Mouse (Mus musculus): ENCODE measurements around the gene Srxn1. TPM values are rescaled to one million over a fixed set of nuclear protein-coding genes. Genes with fewer than 3 reads are reported as not detected.

The Srxn1 gene
- polyA plus RNA-seq, 1 experiment from 2014 or later = 8.1 TPM

DNA sequence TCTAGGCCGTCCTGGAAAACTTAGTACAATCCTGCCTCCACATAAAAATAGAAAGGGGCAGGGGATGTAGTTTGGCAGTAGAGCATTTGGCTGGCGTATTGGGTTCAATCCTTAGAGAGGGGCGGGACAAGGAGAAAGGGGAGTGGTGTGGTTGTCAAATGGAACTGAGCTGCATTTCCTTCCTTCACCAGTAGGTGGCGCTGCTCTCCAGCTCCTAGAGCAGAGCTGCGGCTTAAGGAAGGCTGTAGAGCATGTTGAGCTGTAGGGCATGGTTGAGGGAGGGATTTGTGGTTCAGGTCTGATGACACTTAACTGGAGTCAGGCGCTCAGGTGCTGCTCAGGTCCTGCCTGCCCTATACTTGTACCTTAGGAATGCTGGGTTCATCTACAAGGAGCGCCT, 6.6 kb downstream of the Srxn1 start:
- 9% methylated on average over 7 of the region's 7 CpGs for WGBS
- Histone ChIP-seq H3K27ac (no peak overlapping the region), H3K36me3 (peaks cover 9% of the 10 kb centered on the region; the same call in 1 of the 2 replicates), H3K27me3 (ENCODE audit: insufficient read depth, poor library complexity, severe bottlenecking) (peaks cover 54% of the 10 kb centered on the region), H3K4me3 (no peak overlapping the region), H3K4me1 (peaks cover 13% of the 10 kb centered on the region), H3K9me3 (no peaks in the 10 kb centered on the region)
- DNase-seq (ENCODE audit: low spot score) = peak; percentile 94

DNA sequence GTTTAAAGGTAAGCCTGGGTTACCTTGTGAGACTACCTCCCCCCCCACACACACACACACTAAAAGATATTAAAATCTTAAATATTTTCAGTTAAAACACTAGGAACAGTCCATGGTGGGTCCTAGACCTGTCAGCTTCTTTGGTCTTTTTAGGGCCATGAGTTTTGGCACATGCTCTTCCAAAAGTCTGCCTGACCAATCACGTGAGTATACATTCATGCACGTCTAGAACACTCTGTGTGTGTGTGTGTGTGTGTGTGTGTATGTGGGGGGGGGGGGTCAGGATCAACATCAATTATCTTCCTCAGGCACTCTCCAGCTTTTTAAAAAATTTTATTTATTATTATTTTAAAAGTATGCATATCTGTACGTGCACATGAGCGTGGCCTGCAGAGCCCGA, 7.2 kb downstream of the Srxn1 start:
- no peak for DNase-seq (ENCODE audit: low spot score)
- Histone ChIP-seq H3K4me3 (no peak overlapping the region), H3K27ac (no peak overlapping the region), H3K27me3 (ENCODE audit: insufficient read depth, poor library complexity, severe bottlenecking) (peaks cover 57% of the 10 kb centered on the region), H3K9me3 (no peaks in the 10 kb centered on the region), H3K4me1 (peaks cover 13% of the 10 kb centered on the region), H3K36me3 (peaks cover 7% of the 10 kb centered on the region; the same call in 1 of the 2 replicates)
- 90% methylated on average over 5 of the region's 5 CpGs for WGBS

DNA sequence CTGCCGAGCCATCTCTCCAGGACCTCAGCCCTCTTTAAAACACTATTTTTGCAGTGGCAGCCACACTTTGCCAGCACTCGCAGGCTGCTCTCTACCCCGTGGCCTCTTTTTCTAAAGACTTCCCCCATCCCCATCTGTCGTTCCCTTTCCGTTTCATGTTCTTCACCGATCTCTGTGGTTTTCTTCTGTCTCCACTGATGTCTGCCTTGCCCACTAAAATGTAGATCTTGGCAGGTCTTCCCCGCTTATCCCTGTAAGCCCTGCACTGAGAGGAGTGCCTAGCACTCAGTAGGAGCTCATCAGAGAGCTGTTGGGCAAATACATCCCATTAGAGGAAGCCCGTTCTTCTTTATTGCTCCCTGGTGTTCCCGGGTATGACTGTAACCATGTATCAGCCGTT, 7.7 kb downstream of the Srxn1 start:
- H3K36me3 ChIP-seq = 0 out of 2 replicates have a peak, but pooled peaks cover 4% of the 10 kb centered on the region
- WGBS = 62% methylated on average over 10 of the region's 10 CpGs
- H3K4me3 ChIP-seq = no peak overlapping the region
- H3K27me3 ChIP-seq (ENCODE audit: insufficient read depth, poor library complexity, severe bottlenecking) = peaks cover 57% of the 10 kb centered on the region
- H3K27ac ChIP-seq = no peak overlapping the region
- H3K4me1 ChIP-seq = peaks cover 13% of the 10 kb centered on the region
- H3K9me3 ChIP-seq = no peaks in the 10 kb centered on the region
- no peak for DNase-seq (ENCODE audit: low spot score)

DNA sequence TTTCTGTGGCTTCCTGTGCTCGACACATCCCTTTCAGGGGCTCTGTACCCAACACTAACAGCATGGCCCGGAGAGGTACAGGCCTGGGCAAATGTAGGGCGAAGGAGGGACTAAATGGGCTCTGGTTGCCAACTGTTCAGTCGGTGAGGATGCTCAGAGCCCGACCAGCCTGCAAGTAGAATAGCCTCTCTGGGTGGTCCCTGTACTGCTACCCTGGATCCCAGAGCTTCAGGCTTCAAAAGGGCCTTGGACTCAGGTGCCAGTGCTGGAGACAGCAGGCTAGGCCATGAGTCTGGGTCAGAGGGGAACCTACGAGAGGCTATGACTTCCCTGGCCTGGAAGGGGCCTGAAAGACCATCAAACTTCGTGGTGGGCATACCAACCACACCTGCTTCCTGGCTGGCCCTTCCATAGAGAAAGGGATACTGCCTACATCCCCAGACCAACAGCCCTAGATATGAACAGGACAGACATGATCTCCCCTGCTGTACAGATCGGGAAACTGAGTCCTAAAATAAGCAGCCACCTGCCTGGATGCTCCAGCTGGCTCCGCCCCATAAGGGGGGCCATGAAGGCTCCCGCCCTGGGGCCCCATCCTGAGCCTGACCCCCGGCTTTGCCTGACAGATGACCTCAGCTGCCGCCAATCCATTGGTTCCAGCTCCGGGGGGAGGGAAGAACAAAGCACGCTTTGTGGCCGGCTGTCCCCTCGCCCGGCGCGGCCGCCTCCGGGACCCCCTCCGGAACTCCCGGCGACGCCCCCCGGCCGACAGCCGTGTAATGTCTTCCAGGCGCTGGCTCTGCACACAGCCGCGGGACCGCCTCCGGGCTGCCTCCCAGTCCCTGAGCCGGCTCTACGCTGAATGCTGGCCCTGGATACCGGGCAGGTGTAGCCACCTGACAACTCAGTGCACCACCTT, 9.0 kb downstream of the Srxn1 start:
- peak overlapping the region; percentile 19; the same call in 1 of the 2 replicates for H3K27ac ChIP-seq
- peak overlapping the region; percentile 50 for H3K4me3 ChIP-seq
- peaks cover 57% of the 10 kb centered on the region for H3K27me3 ChIP-seq (ENCODE audit: insufficient read depth, poor library complexity, severe bottlenecking)
- peaks cover 13% of the 10 kb centered on the region for H3K4me1 ChIP-seq
- H3K36me3 ChIP-seq = no peaks in the 10 kb centered on the region
- H3K9me3 ChIP-seq = no peaks in the 10 kb centered on the region
- 17% methylated on average over 36 of the region's 36 CpGs for WGBS
- no peak for DNase-seq (ENCODE audit: low spot score)

DNA sequence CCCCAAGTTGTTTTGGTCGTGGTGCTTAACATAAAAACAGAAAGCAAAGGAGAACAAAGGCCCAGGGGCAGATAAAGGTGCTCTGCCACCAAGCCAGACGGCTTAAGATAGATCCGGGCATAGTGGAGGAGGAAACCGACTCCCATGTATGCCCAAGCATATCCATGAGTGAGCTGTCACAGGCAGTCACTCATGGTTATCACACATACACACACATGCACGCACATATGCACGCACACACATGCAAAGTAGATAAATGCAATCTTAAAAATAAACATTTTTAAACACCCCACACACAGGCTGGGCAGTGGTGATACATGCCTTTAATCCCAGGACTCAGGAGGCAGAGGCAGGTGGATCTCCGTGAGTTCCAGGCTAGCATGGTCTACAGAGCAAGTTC, 12.4 kb downstream of the Srxn1 start:
- no peak overlapping the region for H3K4me3 ChIP-seq
- H3K27ac ChIP-seq = no peak overlapping the region
- peaks cover 23% of the 10 kb centered on the region for H3K4me1 ChIP-seq
- H3K9me3 ChIP-seq = no peaks in the 10 kb centered on the region
- H3K36me3 ChIP-seq = no peaks in the 10 kb centered on the region
- peaks cover 62% of the 10 kb centered on the region for H3K27me3 ChIP-seq (ENCODE audit: insufficient read depth, poor library complexity, severe bottlenecking)
- no peak for DNase-seq (ENCODE audit: low spot score)
- WGBS = 80% methylated on average over 7 of the region's 7 CpGs

DNA sequence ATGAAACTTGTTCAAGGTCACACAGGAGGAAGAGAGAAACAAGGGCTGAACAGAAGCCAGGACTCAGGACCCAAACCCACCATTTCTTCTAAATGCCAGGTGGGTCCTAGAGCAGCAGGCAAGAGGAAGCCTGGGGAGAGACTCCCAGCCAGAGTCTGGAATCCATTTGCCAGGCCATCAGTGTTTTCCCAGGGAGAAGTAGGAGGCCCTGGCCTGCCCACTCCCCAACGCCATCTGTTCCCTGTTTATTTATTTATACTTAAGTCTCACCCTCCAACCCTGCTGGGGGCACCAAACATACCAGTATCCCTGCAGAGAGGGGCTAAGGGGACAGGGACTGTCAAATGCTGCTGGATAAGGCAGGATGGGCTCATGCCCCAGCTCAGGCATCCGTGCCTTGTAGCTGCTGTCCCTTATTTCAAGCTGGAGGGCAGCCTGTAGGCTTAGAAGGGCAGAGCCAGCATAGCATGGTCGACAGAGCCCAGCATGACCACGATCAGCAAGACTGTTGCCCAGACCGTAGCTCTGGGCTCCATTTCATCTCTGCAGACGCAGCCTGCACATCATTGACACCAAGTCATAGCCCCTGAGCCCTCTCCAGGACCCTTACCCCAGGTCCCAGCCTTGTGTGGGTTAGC, 14.0 kb downstream of the Srxn1 start:
- H3K4me3 ChIP-seq = no peak overlapping the region
- no peak for DNase-seq (ENCODE audit: low spot score)
- H3K4me1 ChIP-seq = peaks cover 20% of the 10 kb centered on the region
- H3K27ac ChIP-seq = no peak overlapping the region
- 35% methylated on average over 6 of the region's 6 CpGs for WGBS
- no peaks in the 10 kb centered on the region for H3K36me3 ChIP-seq
- peaks cover 51% of the 10 kb centered on the region for H3K27me3 ChIP-seq (ENCODE audit: insufficient read depth, poor library complexity, severe bottlenecking)
- H3K9me3 ChIP-seq = no peaks in the 10 kb centered on the region

DNA sequence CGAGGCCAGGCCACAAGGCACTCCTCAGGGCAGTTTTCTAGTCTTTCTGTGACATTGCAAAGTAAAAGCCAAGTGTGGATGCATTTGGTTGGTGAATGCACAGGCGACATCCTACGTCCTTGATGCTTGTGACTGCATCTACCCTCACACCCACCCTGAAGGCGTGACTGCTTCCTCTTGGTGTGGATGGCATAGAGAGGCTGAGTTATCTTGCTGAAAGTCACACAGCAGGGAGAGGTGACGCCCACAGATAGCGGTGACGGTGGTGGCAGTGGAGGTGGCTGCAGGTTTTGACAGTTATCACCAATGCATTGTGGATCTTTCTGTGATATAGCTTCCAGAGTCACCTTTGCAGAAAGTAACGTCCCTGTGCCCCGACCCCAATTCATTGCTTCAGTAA, 17.6 kb downstream of the Srxn1 start:
- H3K9me3 ChIP-seq = no peaks in the 10 kb centered on the region
- H3K4me3 ChIP-seq = no peak overlapping the region
- H3K27me3 ChIP-seq (ENCODE audit: insufficient read depth, poor library complexity, severe bottlenecking) = peaks cover 26% of the 10 kb centered on the region
- WGBS = 47% methylated on average over 9 of the region's 9 CpGs
- H3K27ac ChIP-seq = no peak overlapping the region
- H3K4me1 ChIP-seq = 0 out of 2 replicates have a peak, but pooled peaks cover 10% of the 10 kb centered on the region
- no peak for DNase-seq (ENCODE audit: low spot score)
- no peaks in the 10 kb centered on the region for H3K36me3 ChIP-seq

DNA sequence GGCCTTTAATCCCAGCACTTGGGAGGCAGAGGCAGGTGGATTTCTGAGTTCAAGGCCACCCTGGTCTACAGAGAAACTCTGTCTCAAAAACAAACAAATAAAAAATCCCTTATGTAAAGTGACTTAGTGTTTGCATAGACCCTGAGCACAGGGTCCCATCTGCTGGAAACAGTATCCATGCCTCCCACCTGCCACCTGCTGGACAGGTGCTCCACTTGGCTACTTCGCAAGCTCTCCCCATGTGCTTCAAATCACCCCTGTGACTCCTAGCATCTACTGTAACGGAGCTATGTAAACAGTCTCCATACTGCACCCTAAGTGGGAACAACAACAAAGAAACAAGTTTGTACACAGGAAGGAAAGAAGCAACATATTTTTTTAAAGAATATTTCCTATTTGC, 23.3 kb downstream of the Srxn1 start:
- H3K4me1 ChIP-seq = peaks cover 11% of the 10 kb centered on the region
- H3K27ac ChIP-seq = no peak overlapping the region
- no peak overlapping the region for H3K4me3 ChIP-seq
- no peak for DNase-seq (ENCODE audit: low spot score)
- H3K27me3 ChIP-seq (ENCODE audit: insufficient read depth, poor library complexity, severe bottlenecking) = peaks cover 8% of the 10 kb centered on the region
- 63% methylated on average over 2 of the region's 2 CpGs for WGBS
- H3K36me3 ChIP-seq = no peaks in the 10 kb centered on the region
- H3K9me3 ChIP-seq = no peaks in the 10 kb centered on the region

DNA sequence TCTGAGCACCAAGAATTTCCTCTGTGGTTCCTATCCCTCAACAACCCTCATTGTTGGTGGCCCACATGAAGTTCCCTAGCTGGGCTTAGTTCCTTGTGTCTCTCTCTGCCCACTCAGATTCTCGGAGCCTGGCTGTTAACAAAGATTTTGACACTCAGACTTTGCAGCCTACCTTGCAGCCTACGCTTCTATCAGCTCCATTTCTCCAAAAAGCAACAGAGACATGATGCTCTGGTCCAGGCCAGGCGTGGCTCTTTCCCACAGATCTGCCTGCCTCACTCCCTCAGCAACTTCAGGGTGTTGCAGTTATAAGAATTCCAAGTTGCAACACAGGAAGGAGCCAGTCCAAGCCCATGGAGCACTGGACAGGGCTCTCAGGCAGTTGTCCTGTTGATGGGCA, 24.5 kb downstream of the Srxn1 start:
- Histone ChIP-seq H3K27me3 (ENCODE audit: insufficient read depth, poor library complexity, severe bottlenecking) (peaks cover 8% of the 10 kb centered on the region), H3K4me3 (no peak overlapping the region), H3K27ac (no peak overlapping the region), H3K9me3 (no peaks in the 10 kb centered on the region), H3K36me3 (no peaks in the 10 kb centered on the region), H3K4me1 (peaks cover 11% of the 10 kb centered on the region)
- no peak for DNase-seq (ENCODE audit: low spot score)
- 71% methylated on average over 3 of the region's 3 CpGs for WGBS

DNA sequence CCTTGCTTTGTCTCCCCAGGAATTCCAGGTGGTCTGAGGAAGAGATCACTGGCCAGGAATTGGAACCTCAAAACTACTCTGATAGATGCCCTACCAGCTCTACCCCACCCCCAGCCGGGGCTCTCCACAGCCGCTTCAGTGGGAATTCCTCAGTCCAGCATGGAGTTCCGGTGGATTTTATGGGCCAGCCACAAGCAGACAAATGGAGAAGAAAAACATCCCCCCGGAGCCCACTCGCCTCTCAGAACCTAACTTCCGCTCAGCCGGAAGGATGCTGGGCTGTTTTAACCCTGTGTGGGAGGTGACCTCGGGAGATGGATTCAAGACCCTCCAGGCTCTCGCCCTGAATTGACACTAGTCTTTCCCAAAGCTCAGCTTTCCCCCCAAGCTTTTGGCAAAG, 26.7 kb downstream of the Srxn1 start:
- Histone ChIP-seq H3K9me3 (no peaks in the 10 kb centered on the region), H3K27me3 (ENCODE audit: insufficient read depth, poor library complexity, severe bottlenecking) (peaks cover 19% of the 10 kb centered on the region), H3K36me3 (no peaks in the 10 kb centered on the region), H3K4me1 (peaks cover 11% of the 10 kb centered on the region), H3K27ac (no peak overlapping the region), H3K4me3 (no peak overlapping the region)
- 55% methylated on average over 9 of the region's 9 CpGs for WGBS
- DNase-seq (ENCODE audit: low spot score) = no peak

DNA sequence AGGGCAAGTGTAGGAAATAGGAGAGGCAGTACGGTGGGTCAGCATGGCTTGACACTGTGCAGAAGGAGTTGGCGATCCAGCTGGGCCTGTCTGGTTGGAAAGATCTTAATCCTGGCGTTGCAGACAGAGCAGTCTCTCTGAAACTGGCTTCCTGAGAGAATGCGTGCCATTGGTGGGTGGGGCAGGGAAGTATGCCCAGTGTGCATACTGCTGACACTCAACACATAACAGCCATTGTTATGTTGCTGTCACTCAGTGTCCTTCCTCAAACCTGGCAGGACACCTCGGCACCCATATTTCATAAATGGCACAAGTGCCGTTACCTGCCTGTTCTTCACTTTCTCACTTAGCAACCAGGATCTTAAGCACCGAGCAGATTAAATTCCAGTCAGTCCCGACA, 27.4 kb downstream of the Srxn1 start:
- no peak overlapping the region for H3K27ac ChIP-seq
- 55% methylated on average over 8 of the region's 8 CpGs for WGBS

DNA sequence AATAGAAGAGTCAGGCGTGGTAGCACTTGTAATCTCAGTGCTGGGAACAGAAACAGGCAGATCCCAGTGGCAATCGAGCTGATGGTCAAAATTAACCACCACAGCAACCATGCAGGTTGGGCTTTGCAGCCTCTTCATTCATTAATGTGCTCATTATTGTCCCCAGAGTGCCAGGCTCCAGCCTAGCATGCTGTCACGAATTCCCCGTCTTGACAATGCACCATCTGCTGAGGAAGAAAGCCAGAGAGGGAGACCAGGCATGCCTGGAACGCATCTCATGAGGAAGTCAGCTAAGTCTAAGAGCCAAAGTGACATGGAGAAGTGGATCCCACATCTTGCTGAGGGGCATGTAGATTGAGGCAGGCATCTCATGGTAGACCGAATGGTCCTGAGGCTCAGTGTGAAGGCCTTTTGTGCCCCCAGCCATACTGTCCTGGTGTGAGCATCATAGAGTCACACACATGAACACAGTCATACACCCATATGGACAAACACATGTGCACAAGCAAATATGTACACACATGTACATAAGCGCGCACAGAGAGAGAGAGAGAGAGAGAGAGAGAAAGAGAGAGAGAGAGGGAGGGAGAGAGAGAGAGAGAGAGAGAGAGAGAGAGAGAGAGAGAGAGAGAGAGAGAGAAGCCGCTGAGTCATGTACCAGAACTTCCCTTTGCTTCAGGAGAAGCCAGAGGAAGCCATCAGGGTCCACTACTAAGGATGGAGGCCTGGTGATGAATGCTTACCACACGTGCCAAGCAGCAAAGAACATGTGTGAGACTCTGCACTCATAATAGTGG, 34.1 kb downstream of the Srxn1 start:
- DNase-seq (ENCODE audit: low spot score) = no peak
- Histone ChIP-seq H3K9me3 (no peaks in the 10 kb centered on the region), H3K4me1 (peaks cover 32% of the 10 kb centered on the region), H3K36me3 (no peaks in the 10 kb centered on the region), H3K27ac (no peak overlapping the region), H3K4me3 (no peak overlapping the region), H3K27me3 (ENCODE audit: insufficient read depth, poor library complexity, severe bottlenecking) (peaks cover 63% of the 10 kb centered on the region)
- WGBS = 73% methylated on average over 10 of the region's 10 CpGs

More for the DNA sequence above, 27.4 kb downstream of the Srxn1 start:
- Histone ChIP-seq H3K4me1 (peaks cover 11% of the 10 kb centered on the region), H3K36me3 (no peaks in the 10 kb centered on the region), H3K9me3 (no peaks in the 10 kb centered on the region), H3K27me3 (ENCODE audit: insufficient read depth, poor library complexity, severe bottlenecking) (peaks cover 19% of the 10 kb centered on the region), H3K4me3 (no peak overlapping the region)
- no peak for DNase-seq (ENCODE audit: low spot score)

DNA sequence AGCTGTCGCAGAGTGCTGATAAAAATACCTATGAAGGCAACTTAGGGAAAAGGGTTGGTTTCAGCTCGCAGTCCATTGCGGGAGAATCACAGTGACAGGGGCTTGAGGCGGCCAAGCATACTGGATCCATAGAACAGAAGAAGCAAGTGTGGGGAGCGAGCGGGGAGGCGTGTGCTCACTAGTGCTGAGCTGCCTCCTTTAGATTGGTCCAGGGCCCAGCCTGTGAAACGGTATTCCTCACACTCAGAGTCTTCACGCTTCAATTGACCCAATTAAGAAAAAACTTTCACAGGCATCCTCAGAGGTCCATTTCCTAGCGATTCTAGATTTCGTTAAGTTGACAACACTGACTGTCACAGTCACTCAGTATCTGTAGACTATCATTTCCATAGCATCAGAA, 35.6 kb downstream of the Srxn1 start:
- no peak for DNase-seq (ENCODE audit: low spot score)
- Histone ChIP-seq H3K4me3 (no peak overlapping the region), H3K9me3 (no peaks in the 10 kb centered on the region), H3K36me3 (no peaks in the 10 kb centered on the region), H3K4me1 (peaks cover 32% of the 10 kb centered on the region), H3K27ac (no peak overlapping the region), H3K27me3 (ENCODE audit: insufficient read depth, poor library complexity, severe bottlenecking) (peaks cover 75% of the 10 kb centered on the region)
- WGBS = 34% methylated on average over 11 of the region's 11 CpGs

All from heart, embryonic 10.5 days (tissue).